Mouse (Mus musculus) midbrain, embryonic 12.5 days (tissue): ENCODE data around the gene Itpkc. TPM values are rescaled to one million over a fixed set of nuclear protein-coding genes. Genes with fewer than 3 reads are reported as not detected.

Experiments
- ATAC-seq: fragments of 200-750 bp; cut with Nextera tagmentation; 2 replicates; pipeline ENCODE4 v1.8.0; 2017; ENCODE audit warnings: low read depth, moderate TSS enrichment, moderate library complexity; ENCODE audit not compliant: low FRiP score
- H3K27ac ChIP-seq: fragments of 300-500 bp; sonication (generic); replicated peaks from 2 replicates; pipeline ENCODE4 v1.5.1; 2016; ENCODE audit warnings: mild to moderate bottlenecking
- H3K27me3 ChIP-seq: fragments of 300-500 bp; sonication (generic); 2 replicates; pipeline ENCODE4 v1.6.1; 2016; ENCODE audit warnings: mild to moderate bottlenecking
- H3K36me3 ChIP-seq: fragments of 300-500 bp; sonication (generic); 2 replicates; pipeline ENCODE4 v1.6.1; 2016
- H3K4me1 ChIP-seq: fragments of 300-500 bp; sonication (generic); 2 replicates; pipeline ENCODE4 v1.6.1; 2016
- H3K4me2 ChIP-seq: fragments of 300-500 bp; sonication (generic); replicated peaks from 2 replicates; pipeline ENCODE4 v1.6.1; 2016; ENCODE audit warnings: mild to moderate bottlenecking, moderate library complexity
- H3K4me3 ChIP-seq: fragments of 300-500 bp; sonication (generic); 2 replicates; pipeline ENCODE4 v1.5.1; 2016; ENCODE audit warnings: mild to moderate bottlenecking
- H3K9ac ChIP-seq: fragments of 300-500 bp; sonication (generic); replicated peaks from 2 replicates; pipeline ENCODE4 v1.6.1; 2016; ENCODE audit warnings: mild to moderate bottlenecking, moderate library complexity
- H3K9me3 ChIP-seq: fragments of 300-500 bp; sonication (generic); 2 replicates; pipeline ENCODE4 v1.6.1; 2016; ENCODE audit warnings: mild to moderate bottlenecking
- WGBS: fragments of 180-500 bp; shearing (Covaris S2); methylation state at CpG from one replicate; pipeline ENCODE4 v1.1.7; 2016; 5-methylcytosine and 5-hydroxymethylcytosine counted together
- polyA plus RNA-seq: library from polyadenylated mRNA; unstranded; fragments of >200 nt; fragmentation: Nextera tagmentation; extraction: Ambion mirVana; gene quantifications from 2 replicates; pipeline ENCODE4 v1.2.1, GENCODE M21; 2016

Gene Itpkc
- polyA plus RNA-seq, 1 experiment from 2014 or later: 8.7 TPM

- no peak for ATAC-seq
- Histone ChIP-seq H3K36me3 (peaks cover 79% of the 10 kb centered on the region), H3K4me1 (no peaks in the 10 kb centered on the region), H3K27ac (no peak overlapping the region), H3K9ac (no peak overlapping the region), H3K9me3 (no peaks in the 10 kb centered on the region), H3K4me2 (no peak overlapping the region), H3K27me3 (no peaks in the 10 kb centered on the region), H3K4me3 (no peak overlapping the region)
- WGBS: 86% methylated on average over 2 of the region's 2 CpGs
These were observed 15.8 kb downstream of the Itpkc start for GRCm38 (mm10) chr7:27212626-27213025.

- Histone ChIP-seq H3K36me3 (peaks cover 54% of the 10 kb centered on the region), H3K4me1 (no peaks in the 10 kb centered on the region), H3K9ac (no peak overlapping the region), H3K4me2 (no peak overlapping the region), H3K27ac (no peak overlapping the region), H3K4me3 (no peak overlapping the region), H3K27me3 (no peaks in the 10 kb centered on the region), H3K9me3 (no peaks in the 10 kb centered on the region)
- WGBS: 94% methylated on average over 8 of the region's 8 CpGs
- ATAC-seq: no peak
These were observed 24.6 kb downstream of the Itpkc start for GRCm38 (mm10) chr7:27203730-27204449.

GRCm38 (mm10) chr7:27198779-27199178 is 29.7 kb downstream of the Itpkc start:
- H3K9me3 ChIP-seq: no peaks in the 10 kb centered on the region
- 93% methylated on average over 8 of the region's 8 CpGs for WGBS
- H3K27me3 ChIP-seq: no peaks in the 10 kb centered on the region
- H3K27ac ChIP-seq: no peak overlapping the region
- ATAC-seq: no peak
- peaks cover 18% of the 10 kb centered on the region for H3K4me1 ChIP-seq
- peaks cover 25% of the 10 kb centered on the region for H3K36me3 ChIP-seq
- H3K4me3 ChIP-seq: no peak overlapping the region
- H3K4me2 ChIP-seq: no peak overlapping the region
- H3K9ac ChIP-seq: no peak overlapping the region

- Histone ChIP-seq H3K36me3 (peaks cover 26% of the 10 kb centered on the region), H3K9ac (no peak overlapping the region), H3K27ac (no peak overlapping the region), H3K4me3 (no peak overlapping the region), H3K4me2 (no peak overlapping the region), H3K27me3 (no peaks in the 10 kb centered on the region), H3K4me1 (peaks cover 22% of the 10 kb centered on the region), H3K9me3 (no peaks in the 10 kb centered on the region)
- ATAC-seq: no peak
These were observed 30.1 kb downstream of the Itpkc start for GRCm38 (mm10) chr7:27198355-27198754.

GRCm38 (mm10) chr7:27197634-27198033 is 30.8 kb downstream of the Itpkc start:
- no peak overlapping the region for H3K27ac ChIP-seq
- peaks cover 24% of the 10 kb centered on the region for H3K4me1 ChIP-seq
- WGBS: 89% methylated on average over 8 of the region's 8 CpGs
- no peak overlapping the region for H3K4me2 ChIP-seq
- no peak for ATAC-seq
- H3K27me3 ChIP-seq: no peaks in the 10 kb centered on the region
- H3K9ac ChIP-seq: no peak overlapping the region
- H3K36me3 ChIP-seq: peaks cover 26% of the 10 kb centered on the region
- H3K9me3 ChIP-seq: no peaks in the 10 kb centered on the region
- no peak overlapping the region for H3K4me3 ChIP-seq

- peaks cover 27% of the 10 kb centered on the region for H3K36me3 ChIP-seq
These were observed 31.3 kb downstream of the Itpkc start for GRCm38 (mm10) chr7:27197136-27197535.

GRCm38 (mm10) chr7:27195681-27196611 is 32.5 kb downstream of the Itpkc start, which contains the start of the genes BC024978 and Snrpa:
Gene BC024978 (plus strand): TSS chr7:27195781.
Gene Snrpa (minus strand): TSS chr7:27196271.
- Histone ChIP-seq H3K9ac (peak within 1 kb of the TSS; percentile 88), H3K27me3 (no peaks in the 10 kb centered on the region), H3K4me2 (peak within 1 kb of the TSS; percentile 93), H3K4me1 (peaks cover 24% of the 10 kb centered on the region), H3K4me3 (peak within 1 kb of the TSS; percentile 89), H3K9me3 (0 out of 2 replicates have a peak, but pooled peaks cover under 1% of the 10 kb centered on the region), H3K36me3 (peaks cover 36% of the 10 kb centered on the region), H3K27ac (peak within 1 kb of the TSS; percentile 97)
- 1% methylated on average over 64 of the region's 64 CpGs for WGBS
- ATAC-seq: peak; percentile 99

More at GRCm38 (mm10) chr7:27197136-27197535, 31.3 kb downstream of the Itpkc start:
- no peak overlapping the region for H3K9ac ChIP-seq
- 89% methylated on average over 3 of the region's 3 CpGs for WGBS
- no peaks in the 10 kb centered on the region for H3K27me3 ChIP-seq
- no peak overlapping the region for H3K4me2 ChIP-seq
- no peak overlapping the region for H3K4me3 ChIP-seq
- no peak overlapping the region for H3K27ac ChIP-seq
- ATAC-seq: no peak
- H3K4me1 ChIP-seq: peaks cover 24% of the 10 kb centered on the region
- no peaks in the 10 kb centered on the region for H3K9me3 ChIP-seq

- 93% methylated on average over 4 of the region's 4 CpGs for WGBS
- ATAC-seq: no peak
- Histone ChIP-seq H3K27me3 (no peaks in the 10 kb centered on the region), H3K9ac (no peak overlapping the region; the same call in 1 of the 2 replicates), H3K4me1 (peaks cover 24% of the 10 kb centered on the region), H3K4me2 (peak overlapping the region; percentile 25), H3K9me3 (0 out of 2 replicates have a peak, but pooled peaks cover 3% of the 10 kb centered on the region), H3K36me3 (peaks cover 53% of the 10 kb centered on the region), H3K27ac (no peak overlapping the region), H3K4me3 (no peak overlapping the region)
These were observed 34.7 kb downstream of the Itpkc start for GRCm38 (mm10) chr7:27193731-27194130.

GRCm38 (mm10) chr7:27192434-27192833 is 36.0 kb downstream of the Itpkc start:
- Histone ChIP-seq H3K4me2 (no peak overlapping the region), H3K27me3 (no peaks in the 10 kb centered on the region), H3K27ac (no peak overlapping the region), H3K9ac (no peak overlapping the region), H3K4me3 (no peak overlapping the region), H3K36me3 (peaks cover 66% of the 10 kb centered on the region), H3K4me1 (peaks cover 24% of the 10 kb centered on the region), H3K9me3 (0 out of 2 replicates have a peak, but pooled peaks cover 3% of the 10 kb centered on the region)
- WGBS: 95% methylated on average over 5 of the region's 5 CpGs
- no peak for ATAC-seq

GRCm38 (mm10) chr7:27189271-27189931 is 39.1 kb downstream of the Itpkc start:
- ATAC-seq: no peak

GRCm38 (mm10) chr7:27185986-27186385 is 42.5 kb downstream of the Itpkc start:
- H3K36me3 ChIP-seq: peaks cover 80% of the 10 kb centered on the region
- ATAC-seq: no peak
- 0 out of 2 replicates have a peak, but pooled peaks cover 3% of the 10 kb centered on the region for H3K9me3 ChIP-seq
- H3K4me2 ChIP-seq: no peak overlapping the region
- 90% methylated on average over 5 of the region's 5 CpGs for WGBS
- H3K9ac ChIP-seq: no peak overlapping the region
- H3K4me1 ChIP-seq: no peaks in the 10 kb centered on the region
- H3K4me3 ChIP-seq: no peak overlapping the region
- H3K27me3 ChIP-seq: no peaks in the 10 kb centered on the region
- no peak overlapping the region for H3K27ac ChIP-seq

More at GRCm38 (mm10) chr7:27189271-27189931, 39.1 kb downstream of the Itpkc start:
- 96% methylated on average over 10 of the region's 10 CpGs for WGBS
- H3K9ac ChIP-seq: no peak overlapping the region
- H3K36me3 ChIP-seq: peaks cover 96% of the 10 kb centered on the region
- no peaks in the 10 kb centered on the region for H3K27me3 ChIP-seq
- H3K9me3 ChIP-seq: 0 out of 2 replicates have a peak, but pooled peaks cover 3% of the 10 kb centered on the region
- H3K4me2 ChIP-seq: no peak overlapping the region
- H3K4me3 ChIP-seq: no peak overlapping the region
- H3K4me1 ChIP-seq: peaks cover 11% of the 10 kb centered on the region
- H3K27ac ChIP-seq: no peak overlapping the region
